Mouse (Mus musculus) ES-Bruce4 (cell line): Measurements from ENCODE around the gene C2cd4a.

Source experiments
- EP300 ChIP-seq: IDR thresholded peaks from 2 replicates; pipeline ENCODE4 v1.6.1; 2011; ENCODE audit warnings: low read depth, low read length; ENCODE audit not compliant: insufficient read depth
- POLR2A ChIP-seq: IDR thresholded peaks from one replicate; pipeline ENCODE4 v1.8.1; 2011; ENCODE audit warnings: low read length; ENCODE audit not compliant: insufficient read depth

- TF ChIP-seq POLR2A, result no peak
- no peak for TF ChIP-seq EP300
Measured at GRCm38 (mm10) chr9:67823131-67823530, 9.0 kb downstream of the C2cd4a start.
